Mouse (Mus musculus): ENCODE results near the gene Sec24c. TPM values are rescaled to one million over a fixed set of nuclear protein-coding genes. Genes with fewer than 3 reads are reported as not detected.
"Not testable (repeated sequence)": the region's sequence is repeated elsewhere in the genome, so short reads cannot be mapped to it uniquely, and the experiment has no call there.

Gene Sec24c
- polyA plus RNA-seq, 1 experiment from 2014 or later, result 90.7 TPM

- H3K9ac ChIP-seq, result peak overlapping the region; percentile 89
- whole genome bisulfite sequencing, result 8% methylated on average over 8 of the region's 8 CpGs
- H3K27ac ChIP-seq, result peak overlapping the region; percentile 89; the same call in 1 of the 2 replicates
- H3K4me1 ChIP-seq, result peaks cover 41% of the 10 kb centered on the region
- peak overlapping the region; percentile 67 for H3K4me2 ChIP-seq (replicated peaks)
- not testable (repeated sequence) for H3K9me3 ChIP-seq; H3K27me3 ChIP-seq; ATAC-seq (ENCODE audit: low FRiP score, low read depth)
- peaks cover 26% of the 10 kb centered on the region for H3K36me3 ChIP-seq
- H3K4me3 ChIP-seq, result peak overlapping the region; percentile 85
Measured at GRCm38 (mm10) chr14:20703461-20703860, 29.4 kb downstream of the Sec24c start.

GRCm38 (mm10) chr14:20707201-20708190, 33.4 kb downstream of the Sec24c start, which contains the start of gene Zswim8:
Gene Zswim8 (plus strand): TSS chr14:20707552.
- peak; percentile 94 for ATAC-seq (ENCODE audit: low FRiP score, low read depth)
- WGBS, result under 1% methylated on average over 80 of the region's 80 CpGs

GRCm38 (mm10) chr14:20708239-20708638, 34.1 kb downstream of the Sec24c start:
- no peak for ATAC-seq (ENCODE audit: low FRiP score, low read depth)
- Histone ChIP-seq H3K36me3 (peaks cover 47% of the 10 kb centered on the region), H3K27ac (peak overlapping the region; percentile 81; the same call in 1 of the 2 replicates), H3K4me3 (peak overlapping the region; percentile 100), H3K27me3 (no peaks in the 10 kb centered on the region), H3K4me2 (replicated peaks) (peak overlapping the region; percentile 85), H3K4me1 (peaks cover 27% of the 10 kb centered on the region), H3K9me3 (no peaks in the 10 kb centered on the region), H3K9ac (peak overlapping the region; percentile 97)
- 5% methylated on average over 10 of the region's 10 CpGs for WGBS

More at GRCm38 (mm10) chr14:20707201-20708190, 33.4 kb downstream of the Sec24c start, which contains the start of gene Zswim8:
- Histone ChIP-seq H3K27me3 (no peaks in the 10 kb centered on the region), H3K4me1 (peaks cover 27% of the 10 kb centered on the region), H3K9ac (peak within 1 kb of the TSS; percentile 97), H3K27ac (peak within 1 kb of the TSS; percentile 81), H3K9me3 (no peaks in the 10 kb centered on the region), H3K4me2 (replicated peaks) (peak within 1 kb of the TSS; percentile 85), H3K36me3 (peaks cover 39% of the 10 kb centered on the region), H3K4me3 (peak within 1 kb of the TSS; percentile 100)

- peak overlapping the region; percentile 8; the same call in 1 of the 2 replicates for H3K9ac ChIP-seq
- peaks cover 9% of the 10 kb centered on the region for H3K4me1 ChIP-seq
- H3K27ac ChIP-seq, result no peak overlapping the region
- no peaks in the 10 kb centered on the region for H3K27me3 ChIP-seq
- ATAC-seq (ENCODE audit: low FRiP score, low read depth), result no peak
- H3K4me2 ChIP-seq (replicated peaks), result no peak overlapping the region
- H3K4me3 ChIP-seq, result no peak overlapping the region
- H3K9me3 ChIP-seq, result no peaks in the 10 kb centered on the region
- H3K36me3 ChIP-seq, result peaks cover 89% of the 10 kb centered on the region
- WGBS, result 83% methylated on average over 11 of the region's 11 CpGs
Measured at GRCm38 (mm10) chr14:20713832-20714231, 39.7 kb downstream of the Sec24c start.

- Histone ChIP-seq H3K4me3 (no peak overlapping the region), H3K9ac (no peak overlapping the region), H3K36me3 (peaks cover 98% of the 10 kb centered on the region), H3K27me3 (no peaks in the 10 kb centered on the region), H3K9me3 (no peaks in the 10 kb centered on the region), H3K4me1 (no peaks in the 10 kb centered on the region), H3K4me2 (replicated peaks) (no peak overlapping the region), H3K27ac (no peak overlapping the region)
- no peak for ATAC-seq (ENCODE audit: low FRiP score, low read depth)
- WGBS, result 92% methylated on average over 10 of the region's 10 CpGs
Measured at GRCm38 (mm10) chr14:20718443-20718842, 44.3 kb downstream of the Sec24c start.

- H3K9me3 ChIP-seq, result no peaks in the 10 kb centered on the region
- WGBS, result 87% methylated on average over 12 of the region's 12 CpGs
- H3K27ac ChIP-seq, result no peak overlapping the region
- peaks cover 97% of the 10 kb centered on the region for H3K36me3 ChIP-seq
- no peak overlapping the region for H3K9ac ChIP-seq
- no peaks in the 10 kb centered on the region for H3K27me3 ChIP-seq
- no peak overlapping the region for H3K4me3 ChIP-seq
- ATAC-seq (ENCODE audit: low FRiP score, low read depth), result no peak
- no peak overlapping the region for H3K4me2 ChIP-seq (replicated peaks)
- no peaks in the 10 kb centered on the region for H3K4me1 ChIP-seq
Measured at GRCm38 (mm10) chr14:20719767-20720166, 45.7 kb downstream of the Sec24c start.

GRCm38 (mm10) chr14:20721371-20721770, 47.3 kb downstream of the Sec24c start:
- H3K36me3 ChIP-seq, result peaks cover 97% of the 10 kb centered on the region
- H3K9me3 ChIP-seq, result no peaks in the 10 kb centered on the region
- 86% methylated on average over 4 of the region's 4 CpGs for WGBS
- H3K27ac ChIP-seq, result no peak overlapping the region
- no peak overlapping the region for H3K4me3 ChIP-seq
- no peak overlapping the region for H3K4me2 ChIP-seq (replicated peaks)
- H3K27me3 ChIP-seq, result no peaks in the 10 kb centered on the region
- H3K4me1 ChIP-seq, result no peaks in the 10 kb centered on the region
- ATAC-seq (ENCODE audit: low FRiP score, low read depth), result 0 out of 2 replicates have a peak, but pooled peaks have one; percentile 24
- H3K9ac ChIP-seq, result no peak overlapping the region

- Histone ChIP-seq H3K9ac (no peak overlapping the region), H3K4me3 (no peak overlapping the region), H3K27ac (no peak overlapping the region), H3K4me2 (replicated peaks) (no peak overlapping the region), H3K4me1 (no peaks in the 10 kb centered on the region), H3K27me3 (no peaks in the 10 kb centered on the region), H3K36me3 (peaks cover 97% of the 10 kb centered on the region), H3K9me3 (no peaks in the 10 kb centered on the region)
- 91% methylated on average over 12 of the region's 12 CpGs for WGBS
- ATAC-seq (ENCODE audit: low FRiP score, low read depth), result no peak
Measured at GRCm38 (mm10) chr14:20723006-20723405, 48.9 kb downstream of the Sec24c start.

GRCm38 (mm10) chr14:20724043-20724442, 49.9 kb downstream of the Sec24c start:
- Histone ChIP-seq H3K4me1 (no peaks in the 10 kb centered on the region), H3K4me2 (replicated peaks) (no peak overlapping the region), H3K4me3 (no peak overlapping the region), H3K9me3 (no peaks in the 10 kb centered on the region), H3K36me3 (peaks cover 97% of the 10 kb centered on the region), H3K27ac (no peak overlapping the region), H3K9ac (no peak overlapping the region), H3K27me3 (no peaks in the 10 kb centered on the region)
- no peak for ATAC-seq (ENCODE audit: low FRiP score, low read depth)
- WGBS, result 16% methylated on average over 5 of the region's 5 CpGs

GRCm38 (mm10) chr14:20725660-20726339, 51.7 kb downstream of the Sec24c start:
- no peaks in the 10 kb centered on the region for H3K9me3 ChIP-seq
- ATAC-seq (ENCODE audit: low FRiP score, low read depth), result no peak
- no peak overlapping the region for H3K9ac ChIP-seq
- H3K36me3 ChIP-seq, result peaks cover 99% of the 10 kb centered on the region
- H3K27me3 ChIP-seq, result no peaks in the 10 kb centered on the region
- no peak overlapping the region for H3K4me3 ChIP-seq
- H3K27ac ChIP-seq, result no peak overlapping the region
- no peak overlapping the region for H3K4me2 ChIP-seq (replicated peaks)
- no peaks in the 10 kb centered on the region for H3K4me1 ChIP-seq
- WGBS, result 72% methylated on average over 6 of the region's 6 CpGs

GRCm38 (mm10) chr14:20729871-20730270, 55.8 kb downstream of the Sec24c start:
- no peak overlapping the region for H3K4me2 ChIP-seq (replicated peaks)
- ATAC-seq (ENCODE audit: low FRiP score, low read depth), result no peak
- WGBS, result 92% methylated on average over 9 of the region's 9 CpGs
- no peaks in the 10 kb centered on the region for H3K27me3 ChIP-seq
- H3K9me3 ChIP-seq, result no peaks in the 10 kb centered on the region
- H3K9ac ChIP-seq, result no peak overlapping the region
- H3K4me3 ChIP-seq, result no peak overlapping the region
- H3K27ac ChIP-seq, result no peak overlapping the region
- H3K4me1 ChIP-seq, result peaks cover 17% of the 10 kb centered on the region
- H3K36me3 ChIP-seq, result peaks cover 75% of the 10 kb centered on the region

All from limb, embryonic 13.5 days (tissue).